Mouse (Mus musculus) CH12.LX (cell line): ENCODE measurements at regions not wholly inside any gene's neighbourhood (a gene's known extent, or its start where the extent isn't known, plus 50 kb on each side); places are given as distances from the start of the nearest gene placed in this dataset.

ENCODE experiments used
- DNase-seq: peaks from one replicate; pipeline ENCODE4 v3.0.0-alpha.2; 2013; ENCODE audit errors: extremely low read depth
- H3K27ac ChIP-seq: 2 replicates; pipeline ENCODE4 v1.5.1; 2012; ENCODE audit warnings: low read depth, mild to moderate bottlenecking, control low read depth, moderate library complexity; ENCODE audit not compliant: insufficient read depth
- H3K27me3 ChIP-seq: replicated peaks from 2 replicates; pipeline ENCODE3; 2012; ENCODE audit warnings: inconsistent platforms
- H3K36me3 ChIP-seq, 2 experiments: replicated peaks in 1 of 2; 2 replicates each; pipeline versions ENCODE3 to v1.6.1; 2012; ENCODE audit warnings: inconsistent platforms in 1 of 2, low read length in 1 of 2, mild to moderate bottlenecking in 1 of 2, mixed read lengths in 1 of 2, moderate library complexity in 1 of 2; ENCODE audit not compliant: control insufficient read depth in 1 of 2, insufficient read depth in 1 of 2
- H3K4me1 ChIP-seq, 2 experiments: 2 replicates each; pipeline ENCODE4 v1.6.1; 2012; ENCODE audit warnings: inconsistent platforms in 1 of 2, moderate library complexity in 1 of 2; ENCODE audit not compliant: insufficient read depth in 2 of 2, control insufficient read depth in 1 of 2
- H3K4me2 ChIP-seq: 2 replicates; pipeline ENCODE4 v1.6.1; 2012; ENCODE audit warnings: low read depth, mild to moderate bottlenecking, control low read depth; ENCODE audit not compliant: poor library complexity, insufficient read depth, severe bottlenecking
- H3K4me3 ChIP-seq, 3 experiments: fragments of 150-350 bp in 1 of 3; sonication (generic) in 1 of 3; replicated peaks in 1 of 3; 2 replicates each; pipeline versions ENCODE3 to v1.5.1; 2011 to 2012; ENCODE audit warnings: low read depth in 2 of 3, low read length in 2 of 3, mild to moderate bottlenecking in 2 of 3, moderate library complexity in 2 of 3, control low read depth in 1 of 3, improper control_type of control experiment in 1 of 3, inconsistent platforms in 1 of 3, mixed read lengths in 1 of 3; ENCODE audit not compliant: poor library complexity in 1 of 3
- H3K79me2 ChIP-seq: replicated peaks from 2 replicates; pipeline ENCODE4 v1.6.1; 2012; ENCODE audit warnings: mild to moderate bottlenecking, moderate library complexity; ENCODE audit not compliant: control insufficient read depth, poor library complexity, insufficient read depth, severe bottlenecking; ENCODE audit errors: extremely low read depth
- H3K9ac ChIP-seq: 2 replicates; pipeline ENCODE4 v1.6.1; 2012; ENCODE audit warnings: low read depth, mild to moderate bottlenecking, control low read depth, moderate library complexity; ENCODE audit not compliant: insufficient read depth
- H3K9me3 ChIP-seq: replicated peaks from 2 replicates; pipeline ENCODE3; 2012; ENCODE audit warnings: low read length, inconsistent platforms, mixed read lengths
- CHD1 ChIP-seq: IDR thresholded peaks from 2 replicates; pipeline ENCODE4 v1.6.1; 2012; ENCODE audit warnings: low read depth, low read length, improper control_type of control experiment, inconsistent platforms
- CHD2 ChIP-seq: IDR thresholded peaks from 2 replicates; pipeline ENCODE4 v1.6.1; 2011; ENCODE audit warnings: low read length, improper control_type of control experiment
- ELF1 ChIP-seq: IDR thresholded peaks from 2 replicates; pipeline ENCODE4 v1.6.1; 2014; ENCODE audit warnings: low read depth, mild to moderate bottlenecking, inconsistent platforms, low read length, improper control_type of control experiment
- ETS1 ChIP-seq: conservative IDR thresholded peaks from 2 replicates; pipeline ENCODE4 v1.6.1; 2012; ENCODE audit warnings: low read depth, mild to moderate bottlenecking, inconsistent platforms, low read length, improper control_type of control experiment, moderate library complexity
- MAX ChIP-seq: IDR thresholded peaks from 2 replicates; pipeline ENCODE4 v1.6.1; 2011; ENCODE audit warnings: low read length, improper control_type of control experiment
- MYC ChIP-seq: IDR thresholded peaks from 2 replicates; pipeline ENCODE4 v1.6.1; 2011; ENCODE audit warnings: low read depth, mild to moderate bottlenecking, improper control_type of control experiment, low read length
- NELFE ChIP-seq: IDR thresholded peaks from 2 replicates; pipeline ENCODE4 v1.6.1; 2011; ENCODE audit warnings: low read depth, low read length, improper control_type of control experiment
- PAX5 ChIP-seq: IDR thresholded peaks from 2 replicates; pipeline ENCODE4 v1.6.1; 2012; ENCODE audit warnings: low read length, inconsistent platforms, mixed read lengths
- POLR2A ChIP-seq: IDR thresholded peaks from 2 replicates; pipeline ENCODE4 v1.6.1; 2011; ENCODE audit warnings: low read depth, mild to moderate bottlenecking, improper control_type of control experiment, low read length
- POLR2AphosphoS2 ChIP-seq: IDR thresholded peaks from 2 replicates; pipeline ENCODE4 v1.6.1; 2011; ENCODE audit warnings: low read depth, low read length, improper control_type of control experiment
- TCF12 ChIP-seq: IDR thresholded peaks from 2 replicates; pipeline ENCODE4 v1.6.1; 2014; ENCODE audit warnings: low read depth, mild to moderate bottlenecking, inconsistent platforms, low read length, improper control_type of control experiment
- USF2 ChIP-seq: conservative IDR thresholded peaks from 2 replicates; pipeline ENCODE4 v1.6.1; 2011; ENCODE audit warnings: low read depth, low read length, improper control_type of control experiment
- ZKSCAN1 ChIP-seq: IDR thresholded peaks from 2 replicates; pipeline ENCODE4 v1.6.1; 2012; ENCODE audit warnings: low read depth, inconsistent platforms, low read length, improper control_type of control experiment, borderline replicate concordance
- ZMIZ1 ChIP-seq: IDR thresholded peaks from 2 replicates; pipeline ENCODE4 v1.6.1; 2012; ENCODE audit warnings: low read depth, mild to moderate bottlenecking, inconsistent platforms, low read length, improper control_type of control experiment
- ZNF384 ChIP-seq: IDR thresholded peaks from 2 replicates; pipeline ENCODE4 v1.6.1; 2012; ENCODE audit warnings: low read depth, low read length, improper control_type of control experiment, inconsistent platforms
- dilution Hi-C: fragments of 300-500 bp; cut with MboI; formaldehyde crosslinking; loops from 2 replicates; pipeline ENCODE4 v1.14.3; 2020; ENCODE audit warnings: low sequenced_read_pairs; ENCODE audit not compliant: extremely low pct_unique_long_range_greater_than_20kb, extremely low pct_ligation_motif_present
- in situ Hi-C: fragments of 300-500 bp; cut with MboI; formaldehyde crosslinking; loops from 3 replicates; pipeline ENCODE4 v1.14.3; 2019; ENCODE audit warnings: low sequenced_read_pairs, low pct_ligation_motif_present, low pct_unique_long_range_greater_than_20kb, mixed read lengths

GRCm38 (mm10) chr11:63326864-63327263, 198.1 kb downstream of the Pmp22 start:
- TF ChIP-seq ZNF384 (no peak), TCF12 (no peak), CHD2 (no peak), PAX5 (no peak), POLR2AphosphoS2 (no peak), ZKSCAN1 (no peak), ZMIZ1 (no peak), CHD1 (no peak), ETS1 (no peak)
- Histone ChIP-seq H3K9me3 (no peaks in the 10 kb centered on the region), H3K4me2 (no peak overlapping the region), H3K79me2 (no peaks in the 10 kb centered on the region), H3K4me3 (no peak overlapping the region), H3K27ac (no peak overlapping the region), H3K27me3 (peaks cover 4% of the 10 kb centered on the region), H3K36me3 (no peaks in the 10 kb centered on the region), H3K4me1 (peaks cover 0 to 2% of the 10 kb centered on the region in 2 experiments; a peak in 1 of 4 replicates), H3K9ac (no peak overlapping the region)
- dilution Hi-C loops = no loop called here
- no peak for DNase-seq
- in situ Hi-C loops = no loop called here

GRCm38 (mm10) chr11:63337503-63337902, 208.7 kb downstream of the Pmp22 start:
- H3K4me1 ChIP-seq = 0 out of 4 replicates have a peak, but pooled peaks cover 0 to 5% of the 10 kb centered on the region in 2 experiments
- TF ChIP-seq TCF12 = no peak
- H3K9me3 ChIP-seq = peaks cover 6% of the 10 kb centered on the region
- H3K79me2 ChIP-seq = no peaks in the 10 kb centered on the region
- no peak for DNase-seq
- H3K27ac ChIP-seq = no peak overlapping the region
- no peak overlapping the region for H3K9ac ChIP-seq
- dilution Hi-C loops = no loop called here
- no peaks in the 10 kb centered on the region for H3K27me3 ChIP-seq
- in situ Hi-C loops = no loop called here
- no peak overlapping the region for H3K4me3 ChIP-seq
- no peaks in the 10 kb centered on the region for H3K36me3 ChIP-seq
- no peak overlapping the region for H3K4me2 ChIP-seq

- no peak overlapping the region for H3K27ac ChIP-seq
- dilution Hi-C loops (no loop called here), in situ Hi-C loops (no loop called here)
- no peak overlapping the region for H3K4me3 ChIP-seq
- no peak for DNase-seq
- no peak overlapping the region for H3K4me2 ChIP-seq
- H3K27me3 ChIP-seq = no peaks in the 10 kb centered on the region
- H3K9ac ChIP-seq = no peak overlapping the region
- no peaks in the 10 kb centered on the region for H3K36me3 ChIP-seq
- no peaks in the 10 kb centered on the region for H3K79me2 ChIP-seq
- H3K4me1 ChIP-seq = 0 out of 4 replicates have a peak, but pooled peaks cover 0 to 5% of the 10 kb centered on the region in 2 experiments
- H3K9me3 ChIP-seq = peaks cover 6% of the 10 kb centered on the region
- TF ChIP-seq USF2 = no peak
- TF ChIP-seq MYC = no peak
- no peak for TF ChIP-seq POLR2A
- TF ChIP-seq MAX = no peak
- no peak for TF ChIP-seq ELF1
- no peak for TF ChIP-seq NELFE
Measured at GRCm38 (mm10) chr11:63338277-63338676, 209.5 kb downstream of the Pmp22 start.
